Mouse (Mus musculus) intestine, embryonic 16.5 days (tissue): ENCODE results near the gene Vmn2r40. TPM values are rescaled to one million over a fixed set of nuclear protein-coding genes. Genes with fewer than 3 reads are reported as not detected.
"Not testable (repeated sequence)": the region's sequence is repeated elsewhere in the genome, so short reads cannot be mapped to it uniquely, and the experiment has no call there.

Experiments used
- ATAC-seq: fragments of 200-750 bp; cut with Nextera tagmentation; 2 replicates; pipeline ENCODE4 v1.8.0; 2017; ENCODE audit warnings: moderate TSS enrichment, moderate library complexity
- H3K27ac ChIP-seq: fragments of 300-500 bp; sonication (generic); 2 replicates; pipeline ENCODE4 v1.5.1; 2014; ENCODE audit warnings: mild to moderate bottlenecking, low read length
- H3K27me3 ChIP-seq: fragments of 300-500 bp; sonication (generic); replicated peaks from 2 replicates; pipeline ENCODE4 v1.6.1; 2014; ENCODE audit warnings: low read length, control low read depth, mixed read lengths; ENCODE audit not compliant: control insufficient read depth, insufficient read depth
- H3K36me3 ChIP-seq: fragments of 300-500 bp; sonication (generic); 2 replicates; pipeline ENCODE4 v1.6.1; 2014; ENCODE audit warnings: low read length, control low read depth; ENCODE audit not compliant: control insufficient read depth, insufficient read depth
- H3K4me1 ChIP-seq: fragments of 300-500 bp; sonication (generic); 2 replicates; pipeline ENCODE4 v1.6.1; 2014; ENCODE audit warnings: low read length, control low read depth, mixed read lengths; ENCODE audit not compliant: control insufficient read depth, insufficient read depth
- H3K4me2 ChIP-seq: fragments of 300-500 bp; sonication (generic); 2 replicates; pipeline ENCODE4 v1.6.1; 2014; ENCODE audit warnings: low read depth, low read length, control low read depth
- H3K4me3 ChIP-seq: fragments of 300-500 bp; sonication (generic); 2 replicates; pipeline ENCODE4 v1.5.1; 2014; ENCODE audit warnings: mild to moderate bottlenecking, low read length
- H3K9ac ChIP-seq: fragments of 300-500 bp; sonication (generic); 2 replicates; pipeline ENCODE4 v1.6.1; 2014; ENCODE audit warnings: low read depth, low read length
- H3K9me3 ChIP-seq: fragments of 300-500 bp; sonication (generic); 2 replicates; pipeline ENCODE4 v1.6.1; 2016; ENCODE audit warnings: low read length, control low read depth; ENCODE audit not compliant: control insufficient read depth
- WGBS: fragments of 180-500 bp; shearing (Covaris S2); extraction: QIAGEN DNeasy Blood & Tissue Kit; methylation state at CpG from one replicate; pipeline ENCODE4 v1.1.7; 2014; 5-methylcytosine and 5-hydroxymethylcytosine counted together
- polyA plus RNA-seq: library from polyadenylated mRNA; unstranded; fragments of >200 nt; fragmentation: Nextera tagmentation; extraction: Ambion mirVana; gene quantifications from 2 replicates; pipeline ENCODE4 v1.2.1, GENCODE M21; 2015

The Vmn2r40 gene
- polyA plus RNA-seq = not detected in 2 replicates

DNA sequence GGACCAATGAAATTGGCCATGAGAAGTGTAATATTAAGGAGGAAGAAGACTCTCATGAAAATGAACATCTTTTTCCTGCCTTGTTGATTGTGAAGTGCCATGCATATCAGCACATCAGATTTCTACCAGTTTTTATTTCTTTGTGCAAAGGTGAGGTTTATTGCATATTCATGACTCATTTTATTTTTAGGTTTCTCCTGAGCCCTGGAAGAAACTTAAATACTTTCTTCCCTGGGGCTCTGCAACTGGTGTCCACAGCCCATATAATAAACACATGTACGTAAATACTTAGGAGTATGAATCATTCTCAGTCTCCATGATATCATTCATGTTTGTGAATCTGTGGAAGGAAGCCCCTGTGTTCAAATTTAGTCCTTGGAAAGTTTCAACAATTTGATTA lies at the start of gene Vmn2r40:
Gene Vmn2r40, minus strand, starts transcription at position 101 of the 400 bp plus-strand sequence.
- H3K4me3 ChIP-seq, H3K4me1 ChIP-seq, H3K9me3 ChIP-seq, H3K4me2 ChIP-seq, H3K36me3 ChIP-seq, H3K27ac ChIP-seq, H3K9ac ChIP-seq, H3K27me3 ChIP-seq, ATAC-seq: not testable (repeated sequence)
- no CpG with 5 or more reads among the region's 1 CpGs for WGBS

Other genes with a start within 250 kb of the Vmn2r40 start
- gene Vmn2r39, start 99.4 kb upstream of the Vmn2r40 start, polyA plus RNA-seq = not detected in 2 replicates
- gene Vmn2r38, start 166.4 kb upstream of the Vmn2r40 start, polyA plus RNA-seq = not detected in 2 replicates